Mouse (Mus musculus) neural tube, embryonic 10.5 days (tissue): ENCODE measurements around the gene Gatad2b.
"Not testable (repeated sequence)": the region's sequence is repeated elsewhere in the genome, so short reads cannot be mapped to it uniquely, and the experiment has no call there.

Experiments used
- DNase-seq: peaks from one replicate; pipeline ENCODE4 v3.0.0-alpha.2; 2017; ENCODE audit warnings: low spot score; ENCODE audit errors: extremely low spot score

Gene Gatad2b

DNA sequence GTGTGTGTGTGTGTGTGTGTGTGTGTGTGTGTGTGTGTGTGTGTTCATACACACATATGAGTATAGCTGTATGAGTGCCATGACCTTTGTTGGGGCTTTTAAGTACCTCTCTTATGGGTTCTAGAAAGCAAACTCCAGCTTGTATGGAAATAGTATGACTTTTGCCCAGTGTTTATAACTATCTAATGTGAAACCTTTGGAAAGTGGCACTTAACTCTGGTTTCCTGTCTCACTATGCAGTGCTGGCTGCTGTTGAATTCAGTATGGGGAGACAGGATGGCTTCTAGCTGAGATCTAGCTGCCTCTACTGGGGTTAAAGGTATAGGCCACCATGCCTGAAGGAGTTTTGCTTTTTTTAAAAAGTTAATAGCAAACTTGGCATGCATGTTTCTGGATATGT lies 16.6 kb downstream of the Gatad2b start:
- DNase-seq, result no peak

DNA sequence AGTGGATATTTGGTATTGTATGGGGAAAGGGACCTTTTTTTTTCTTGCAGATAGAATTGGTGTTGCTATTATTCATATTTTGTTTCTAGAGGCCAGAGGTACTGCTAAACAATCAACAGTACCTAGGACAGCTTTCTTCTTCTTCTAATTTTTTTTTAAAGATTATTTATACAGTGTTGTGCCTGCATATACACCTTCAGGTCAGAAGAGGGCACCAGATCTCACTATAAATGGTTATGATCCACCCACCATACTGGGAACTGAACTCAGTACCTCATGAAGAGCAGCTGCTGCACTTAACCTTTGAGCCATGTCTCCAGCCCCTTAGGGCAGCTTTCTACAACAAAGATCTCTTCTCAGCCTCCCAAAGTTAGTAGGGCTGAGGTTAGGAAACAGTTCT lies 20.4 kb downstream of the Gatad2b start:
- no peak for DNase-seq

DNA sequence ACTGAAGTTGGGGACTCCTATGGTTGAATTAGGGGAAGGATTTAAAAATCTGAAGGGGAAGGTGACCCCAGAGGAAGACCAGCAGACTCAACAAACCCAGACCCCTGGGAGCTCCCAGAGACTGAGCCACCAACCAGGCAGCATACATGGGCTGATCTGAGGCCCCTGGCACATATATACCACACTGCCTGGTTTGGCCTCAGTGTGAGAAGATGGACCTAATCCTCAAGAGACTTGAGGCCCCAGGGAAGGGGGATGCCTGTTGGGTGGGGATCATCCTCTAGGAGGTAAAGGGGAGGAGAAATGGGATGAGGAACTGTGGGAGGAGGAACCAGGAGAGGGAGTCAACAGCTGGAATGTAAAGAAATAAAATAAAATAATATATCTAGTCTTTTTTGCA lies 21.3 kb downstream of the Gatad2b start:
- DNase-seq, result no peak

DNA sequence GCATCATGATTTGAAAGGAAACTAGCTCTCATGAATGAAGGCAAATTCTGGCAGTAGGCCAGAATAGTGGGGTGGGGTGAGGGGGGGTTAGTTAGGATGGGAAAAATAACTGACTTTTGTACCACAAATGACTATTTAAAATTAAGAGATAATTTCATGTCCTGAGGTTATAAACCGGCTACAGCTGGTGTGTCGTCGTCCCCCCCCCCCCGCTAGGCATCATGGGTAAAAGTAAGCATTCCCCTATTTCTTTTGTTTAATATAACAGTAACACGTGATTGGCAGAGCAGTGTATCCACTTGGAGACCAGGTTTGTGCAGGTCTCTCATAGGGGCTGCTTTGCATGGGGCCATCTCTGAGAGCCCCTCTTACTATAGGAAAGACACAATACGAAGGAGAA lies 29.3 kb downstream of the Gatad2b start:
- no peak for DNase-seq

DNA sequence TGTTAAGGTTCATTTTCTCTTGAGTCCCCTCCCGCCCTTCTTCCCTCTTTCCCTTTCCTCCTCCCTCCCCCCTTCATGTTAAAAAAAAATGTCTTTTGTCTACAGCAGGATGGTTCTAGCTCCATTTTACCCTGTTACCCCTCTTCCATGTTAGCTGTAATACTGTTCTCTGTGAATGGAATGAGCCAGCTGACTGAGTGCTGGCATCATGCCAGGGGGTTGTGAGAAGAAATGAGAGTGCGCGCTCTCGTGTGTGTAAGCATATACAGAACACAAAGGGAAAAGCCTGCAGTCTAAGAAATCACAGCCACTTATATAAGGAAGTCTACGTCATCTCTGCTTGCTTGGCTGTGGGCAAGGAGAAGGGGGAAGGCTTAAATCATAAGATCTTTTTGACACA lies 30.1 kb downstream of the Gatad2b start:
- DNase-seq, result no peak

DNA sequence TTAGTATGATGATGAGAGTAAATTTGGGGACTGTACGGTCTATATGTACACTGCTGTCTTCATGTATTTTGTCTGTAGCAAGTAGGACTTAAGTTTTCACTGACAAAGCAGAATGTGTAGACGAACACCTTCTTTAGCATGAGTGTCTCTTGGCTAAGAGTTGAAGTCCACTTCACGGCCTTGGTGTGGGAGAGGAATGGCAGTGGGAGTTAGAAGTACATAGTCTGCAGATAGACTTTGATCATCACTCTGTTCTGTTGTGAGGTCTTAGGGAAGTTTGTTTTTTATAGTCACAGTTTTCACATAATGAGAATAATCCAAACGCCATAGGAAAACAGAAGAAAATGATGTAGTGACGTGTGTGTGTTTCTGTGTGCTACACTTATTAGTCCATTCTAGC lies 39.5 kb downstream of the Gatad2b start:
- no peak for DNase-seq

DNA sequence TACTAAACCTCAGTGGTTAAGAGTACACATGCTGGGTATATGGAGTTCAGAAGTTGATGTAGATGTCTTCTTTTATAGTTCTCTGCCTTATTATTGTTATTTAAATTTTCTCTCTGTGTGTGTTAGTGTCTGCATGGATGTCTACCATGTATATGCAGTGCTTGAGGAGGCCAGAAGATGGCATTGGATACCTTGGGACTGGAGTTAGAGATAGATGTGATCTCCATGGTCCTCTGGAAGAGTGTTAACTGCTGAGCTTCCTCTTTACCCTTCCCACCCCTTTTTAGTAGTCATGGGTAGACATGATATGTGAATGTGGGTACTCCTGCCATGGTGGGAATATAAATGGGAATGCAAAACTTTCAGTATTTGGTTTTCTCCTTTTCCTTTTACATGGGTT lies 42.5 kb downstream of the Gatad2b start:
- no peak for DNase-seq

DNA sequence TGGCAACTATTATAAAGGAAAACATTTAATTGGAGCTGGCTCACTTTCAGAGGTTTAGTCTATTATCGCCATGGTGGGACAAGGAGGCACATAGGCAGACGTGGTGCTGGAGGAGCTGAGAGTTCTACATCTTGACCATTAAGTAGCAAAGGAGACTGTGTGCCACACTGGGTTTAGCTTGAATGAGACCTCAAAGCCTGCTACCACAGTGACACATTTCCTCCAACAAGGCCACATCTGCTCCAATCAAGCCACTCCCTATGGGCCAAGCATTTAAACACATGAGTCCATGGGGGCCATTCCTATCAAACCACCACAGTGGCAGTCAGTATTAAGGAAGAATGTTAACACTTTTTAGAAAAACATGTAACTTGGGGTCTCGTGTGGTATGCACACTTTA lies 45.2 kb downstream of the Gatad2b start:
- no peak for DNase-seq

DNA sequence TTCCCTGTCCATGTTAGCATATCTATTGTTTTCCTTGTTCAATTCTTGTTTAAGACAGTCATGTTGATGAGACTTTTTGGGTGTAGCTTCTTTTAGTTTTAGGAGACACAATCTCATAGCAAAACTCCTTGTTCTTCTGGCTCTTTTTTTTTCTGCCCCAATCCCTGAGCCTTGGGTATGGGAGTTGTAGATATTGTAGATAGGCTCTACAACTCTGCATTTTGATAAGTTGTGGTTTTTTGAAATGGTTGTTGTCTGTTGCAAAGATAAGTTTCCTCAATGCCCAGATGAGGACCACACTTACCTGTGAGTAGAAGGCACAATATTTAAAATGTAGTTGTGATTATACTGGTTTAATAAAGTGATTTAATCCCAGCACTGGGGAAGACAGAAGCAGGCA lies 47.2 kb downstream of the Gatad2b start:
- no peak for DNase-seq

DNA sequence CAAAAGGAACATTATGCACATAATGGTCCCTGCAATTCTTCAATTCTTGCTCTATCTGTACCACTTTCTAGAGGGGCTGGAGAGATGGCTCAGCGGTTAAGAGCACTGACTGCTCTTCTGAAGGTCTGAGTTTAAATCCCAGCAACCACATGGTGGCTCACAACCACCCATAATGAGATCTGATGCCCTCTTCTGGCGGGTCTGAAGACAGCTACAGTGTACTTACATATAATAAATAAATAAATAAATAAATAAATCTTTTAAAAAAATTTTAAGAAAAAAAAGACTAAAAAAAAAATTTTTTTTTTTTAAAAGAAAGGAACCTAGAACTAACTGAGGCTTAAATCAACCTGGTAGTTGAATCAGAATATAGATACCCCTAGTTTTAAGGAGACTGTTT lies 49.9 kb downstream of the Gatad2b start:
- DNase-seq, result not testable (repeated sequence)

DNA sequence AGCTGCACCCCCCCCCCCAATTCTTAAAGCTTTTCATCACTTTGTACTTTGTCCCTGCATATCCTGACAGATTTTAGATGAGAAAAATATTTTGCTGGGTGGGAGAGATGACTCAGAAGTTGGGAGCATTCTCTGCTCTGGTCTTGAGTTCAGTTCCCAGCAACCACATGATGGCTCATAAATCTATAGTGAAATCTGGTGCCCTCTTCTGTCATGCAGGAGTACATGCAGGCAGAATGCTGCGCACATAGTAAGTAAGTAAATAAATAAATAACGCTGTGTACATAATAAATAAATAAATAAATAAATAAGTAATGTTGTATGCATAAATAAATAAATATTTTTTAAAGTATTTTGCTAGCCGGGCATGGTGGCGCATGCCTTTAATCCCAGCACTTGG lies 54.9 kb downstream of the Gatad2b start:
- no peak for DNase-seq

DNA sequence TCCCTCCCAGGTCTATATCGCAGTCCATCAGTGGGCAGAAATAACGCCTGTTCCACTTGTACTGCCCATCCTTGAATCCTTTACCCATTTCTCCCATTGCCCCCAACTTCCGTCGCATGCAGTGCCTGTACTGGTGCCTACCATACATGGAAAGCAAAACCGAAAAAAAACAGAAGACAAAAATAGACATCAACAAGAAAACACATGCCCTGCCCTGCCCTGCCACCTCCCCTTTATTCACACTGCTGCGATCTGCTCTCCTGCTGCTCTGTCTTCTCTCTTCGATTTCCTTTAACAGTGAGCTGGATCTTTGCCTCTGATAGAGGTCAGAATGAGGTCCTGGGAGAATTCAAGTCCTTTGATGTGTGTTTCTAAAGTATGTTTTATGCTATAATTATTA lies 65.0 kb downstream of the Gatad2b start:
- no peak for DNase-seq

DNA sequence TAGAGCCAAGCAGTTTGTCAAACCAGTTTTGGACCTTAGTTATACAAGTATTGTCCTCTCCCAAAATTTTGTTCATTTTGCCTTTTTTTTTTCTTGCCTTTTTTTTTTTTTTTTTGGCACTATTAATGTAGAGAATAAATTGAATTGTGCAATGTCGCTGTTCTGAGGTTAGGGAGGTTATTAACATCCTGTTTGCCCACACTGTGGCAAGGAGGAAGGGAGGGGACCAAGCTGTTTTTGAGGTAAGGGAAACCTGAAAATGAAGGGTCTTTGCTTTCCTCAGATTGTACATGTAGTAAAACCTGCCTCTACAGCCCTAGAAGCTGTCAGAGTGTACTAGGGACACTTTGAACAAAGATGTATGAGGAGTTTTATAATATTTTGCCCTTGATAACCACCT lies 66.3 kb downstream of the Gatad2b start:
- DNase-seq, result no peak

DNA sequence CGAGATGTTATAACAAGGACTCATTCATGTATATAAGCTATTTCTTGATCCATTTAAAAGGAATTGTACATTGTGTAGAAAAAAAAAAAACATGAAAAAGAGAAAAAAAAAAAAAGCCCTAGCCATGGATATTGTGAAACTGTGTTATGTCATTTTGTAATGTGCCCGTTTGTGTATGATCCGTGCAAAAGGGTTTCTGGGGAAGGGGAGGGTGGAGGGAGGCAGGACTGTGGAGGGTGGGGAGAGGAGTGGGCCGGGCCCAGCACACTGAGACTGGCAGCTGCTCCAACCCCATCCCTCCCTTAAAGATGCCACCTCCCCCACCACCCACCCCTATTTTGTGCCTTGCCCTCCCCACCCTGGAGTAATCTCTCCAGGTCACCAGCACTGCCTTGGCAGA lies 68.5 kb downstream of the Gatad2b start:
- no peak for DNase-seq

DNA sequence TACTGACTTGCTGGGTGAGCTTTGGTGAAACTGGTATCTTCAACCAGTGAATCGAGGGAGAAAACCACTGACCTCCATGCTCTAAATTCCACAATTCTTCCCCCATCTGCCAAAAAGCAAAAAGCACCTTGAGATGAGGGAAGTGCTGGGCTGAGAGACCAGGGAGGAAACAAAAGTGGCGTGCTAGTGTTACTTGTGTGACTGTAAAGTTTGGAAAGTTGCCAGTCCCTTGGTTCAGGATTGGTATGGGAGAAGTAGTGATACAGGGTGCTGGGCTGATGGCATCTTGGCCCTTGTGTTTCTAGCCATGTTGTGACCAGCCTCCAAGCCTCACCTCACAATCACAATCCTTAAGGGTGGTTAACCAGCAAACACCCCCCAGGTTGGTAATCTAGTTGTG lies 69.4 kb downstream of the Gatad2b start:
- DNase-seq, result no peak

DNA sequence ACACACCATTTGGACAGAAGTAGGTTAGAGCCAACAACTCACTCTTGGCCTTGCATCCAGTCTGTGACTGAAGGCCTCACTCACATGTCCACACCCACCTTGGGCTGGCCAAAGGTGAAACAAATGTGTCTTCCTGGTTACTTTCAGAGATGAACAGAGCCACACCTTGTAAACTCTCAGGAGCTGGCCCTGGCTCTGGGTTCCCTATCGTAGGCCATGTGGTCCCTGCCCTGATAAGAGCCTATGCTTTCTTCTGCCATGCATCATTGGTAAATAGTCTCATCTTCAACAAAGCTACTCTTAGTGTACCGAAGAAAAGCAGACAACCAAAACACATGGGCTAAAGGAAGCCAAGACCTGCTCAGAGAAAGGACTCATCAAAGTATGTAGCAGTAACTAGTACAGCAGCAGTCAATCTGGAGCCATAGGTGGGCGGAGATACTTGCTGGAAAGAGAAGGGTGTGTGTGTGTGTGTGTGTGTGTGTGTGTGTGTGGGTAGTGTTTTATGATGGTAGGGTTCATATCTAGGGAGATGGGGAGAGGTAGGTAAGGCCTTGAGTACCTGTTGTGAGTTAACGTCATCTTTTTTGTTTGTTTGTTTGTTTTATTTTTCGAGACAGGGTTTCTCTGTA lies 74.1 kb downstream of the Gatad2b start:
- DNase-seq, result no peak

DNA sequence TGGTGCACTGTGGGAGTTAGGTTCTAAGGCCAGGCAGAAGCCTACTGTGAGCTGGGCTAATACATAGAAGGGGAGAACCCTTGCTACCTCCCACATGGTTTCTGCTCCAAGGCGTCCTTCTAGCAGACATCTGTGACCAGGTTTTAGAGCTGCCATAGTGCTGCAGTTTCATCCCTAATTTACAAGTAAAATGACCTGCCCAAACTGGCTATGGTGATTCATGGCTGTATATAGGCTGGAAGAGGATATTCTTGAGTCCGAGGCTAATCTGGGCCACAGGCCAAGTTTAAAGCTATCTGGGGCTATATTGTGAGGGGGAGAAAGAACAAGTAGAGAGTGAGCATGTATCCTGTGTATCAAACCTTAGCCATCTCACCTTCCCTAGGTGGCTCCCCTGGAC lies 76.1 kb downstream of the Gatad2b start:
- no peak for DNase-seq

DNA sequence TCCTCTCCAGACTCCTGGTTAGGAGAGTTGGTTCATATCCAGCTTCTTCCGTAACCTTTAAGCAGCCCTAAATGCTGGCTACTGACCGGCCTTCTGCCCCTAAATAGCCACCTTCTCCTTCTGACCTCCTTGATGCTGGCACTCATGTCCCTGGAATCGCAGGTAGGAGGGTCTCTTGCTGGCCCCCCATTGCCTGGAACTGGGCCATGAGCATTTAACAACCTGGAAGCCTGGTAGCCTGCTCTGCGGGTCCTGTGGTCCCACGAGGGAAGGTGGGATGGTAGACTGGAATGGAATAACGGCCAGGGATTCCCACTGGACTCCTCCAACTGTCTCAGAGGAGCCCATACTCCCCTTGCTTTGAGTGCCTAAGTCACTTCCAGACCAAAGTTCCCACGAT lies 78.9 kb downstream of the Gatad2b start:
- DNase-seq, result no peak

DNA sequence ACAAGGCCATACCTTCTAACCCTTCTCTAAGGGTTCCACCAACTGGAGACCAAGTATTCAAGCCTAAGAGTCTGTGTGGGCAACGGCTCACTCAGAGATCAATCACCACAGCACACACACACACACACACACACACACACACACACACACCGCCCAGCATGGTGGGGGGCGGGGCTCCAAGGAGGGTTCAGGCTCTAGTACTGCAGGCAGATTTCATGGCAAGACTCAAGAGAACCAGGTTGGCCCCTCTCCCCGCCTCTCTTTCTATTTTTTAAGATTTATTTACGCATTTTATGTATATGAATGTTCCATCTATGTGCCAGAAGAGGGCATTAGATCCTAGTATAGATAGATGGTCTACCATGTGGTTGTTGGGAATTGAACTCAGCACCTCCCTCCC lies 79.8 kb downstream of the Gatad2b start:
- no peak for DNase-seq

DNA sequence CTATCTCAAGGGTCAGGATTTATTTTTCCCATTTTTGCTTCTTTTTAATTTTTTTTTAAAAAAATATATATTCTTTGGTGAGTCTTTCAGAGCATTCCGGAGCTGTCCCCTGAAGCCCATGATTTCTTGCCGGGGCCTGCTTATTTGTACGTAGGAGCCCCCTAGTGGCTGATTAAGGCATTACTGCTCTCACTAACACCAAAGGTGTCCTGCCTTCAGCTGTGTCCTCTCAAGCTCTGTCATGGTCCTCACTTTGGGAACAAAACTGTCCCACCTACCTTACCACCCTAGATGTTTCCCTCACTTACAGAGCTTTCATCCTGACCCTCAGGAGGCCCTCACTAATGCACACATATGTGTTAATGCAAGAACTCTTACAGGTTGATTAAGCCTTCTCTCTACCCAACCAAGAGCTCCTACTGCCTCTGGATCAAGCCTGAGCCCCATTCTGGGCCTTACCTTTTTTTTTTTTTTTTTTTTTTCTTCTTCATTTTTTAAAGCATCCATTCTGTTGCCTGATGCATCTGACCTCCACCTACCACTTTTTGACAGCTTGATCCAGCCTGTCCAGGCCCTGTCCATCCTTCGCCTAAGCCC lies 80.6 kb downstream of the Gatad2b start:
- peak; percentile 85 for DNase-seq

DNA sequence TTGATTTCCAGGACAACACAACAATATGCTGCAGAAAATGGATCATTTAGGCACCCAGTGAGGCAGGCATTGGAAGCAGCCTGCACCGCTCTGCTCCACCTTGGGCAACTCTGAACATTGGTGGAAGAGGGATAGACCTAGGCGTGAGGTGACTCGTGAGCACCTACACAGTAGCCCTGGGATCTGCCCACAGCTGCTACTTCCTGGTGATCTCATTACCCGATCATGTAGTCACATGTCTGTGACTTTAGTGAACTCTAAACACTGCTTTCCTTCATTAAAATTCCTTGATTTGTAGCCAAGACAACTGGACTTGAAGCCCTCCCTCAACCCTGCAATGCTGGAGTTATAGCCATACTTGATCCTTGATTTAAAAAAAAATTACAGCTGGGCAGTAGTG lies 81.4 kb downstream of the Gatad2b start:
- no peak for DNase-seq

DNA sequence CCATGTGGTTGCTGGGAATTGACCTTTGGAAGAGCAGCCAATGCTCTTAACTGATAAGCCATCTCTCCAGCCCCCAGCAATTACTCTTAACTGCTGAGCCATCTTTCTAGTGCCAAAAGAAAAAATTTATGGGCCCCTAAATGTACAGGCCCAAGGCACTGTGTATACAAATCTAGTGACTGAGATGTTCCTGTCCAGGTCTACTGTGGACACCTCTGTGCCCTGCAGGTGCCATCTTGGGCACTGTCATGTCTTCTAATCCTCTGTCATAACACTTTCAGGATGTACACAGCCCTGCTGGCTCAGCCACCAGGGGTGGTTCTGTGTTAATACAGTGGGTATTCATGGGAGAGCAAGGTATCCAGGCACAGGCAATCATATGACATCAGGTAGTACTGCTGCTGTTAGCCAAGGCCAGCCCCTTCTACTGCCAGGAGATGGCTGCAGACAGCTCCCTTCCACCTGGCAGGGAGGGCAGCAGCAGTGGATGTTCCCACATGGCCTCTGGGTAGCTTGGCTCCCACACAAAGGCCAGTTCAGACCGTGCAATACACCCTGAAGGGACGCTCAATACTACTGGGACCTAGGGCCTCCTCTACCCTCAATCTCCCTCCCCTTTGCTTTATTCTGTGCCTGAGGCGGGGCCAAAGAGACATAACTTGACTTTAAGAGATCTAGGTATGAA lies 82.7 kb downstream of the Gatad2b start:
- no peak for DNase-seq

DNA sequence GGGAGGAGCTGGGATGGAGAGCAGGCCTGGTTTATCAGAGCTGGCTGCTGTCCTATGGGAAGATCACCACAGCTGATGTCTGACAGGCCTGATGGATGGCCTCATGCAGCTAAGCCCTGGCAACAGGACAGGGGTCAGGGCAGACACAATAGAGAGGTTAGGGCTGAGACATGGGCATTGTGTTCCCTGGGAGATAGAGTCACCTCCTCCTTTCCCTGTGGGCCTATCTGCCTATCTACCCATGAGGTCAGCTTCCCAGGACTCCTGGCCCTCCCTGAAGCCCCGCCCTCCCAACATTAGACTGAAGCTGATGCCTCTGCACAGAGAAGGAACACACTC lies 83.2 kb downstream of the Gatad2b start:
- DNase-seq, result peak; percentile 69
